Mouse (Mus musculus): ENCODE data around the gene G0s2.

- TF ChIP-seq RCOR1 (conservative IDR thresholded peaks at IDR 0.05; ENCODE audit: low read depth, low read length) (no peak), PAX5 (IDR thresholded peaks at IDR 0.05; ENCODE audit: low read length) (no peak), SMC3 (IDR thresholded peaks at IDR 0.05; ENCODE audit: low read depth, low read length) (no peak), POLR2AphosphoS2 (IDR thresholded peaks at IDR 0.05; ENCODE audit: low read depth, low read length) (no peak), CTCF (conservative IDR thresholded peaks at IDR 0.05 in 1 of 2, IDR thresholded peaks at IDR 0.05 in 1 of 2; ENCODE audit: low read depth in 2 of 2, low read length in 2 of 2) (no peak), NELFE (IDR thresholded peaks at IDR 0.05; ENCODE audit: low read depth, low read length) (no peak), EP300 (IDR thresholded peaks at IDR 0.05; ENCODE audit: low read length) (no peak)
Measured at GRCm38 (mm10) chr1:193299995-193300394, 27.0 kb upstream of the G0s2 start.
